Mouse (Mus musculus) CH12.LX (cell line): Measurements from ENCODE around the gene Eif3k. TPM values are rescaled to one million over a fixed set of nuclear protein-coding genes. Genes with fewer than 3 reads are reported as not detected.

Experiments used
- DNase-seq: peaks from one replicate; pipeline ENCODE4 v3.0.0-alpha.2; 2013; ENCODE audit errors: extremely low read depth
- H3K27ac ChIP-seq: 2 replicates; pipeline ENCODE4 v1.5.1; 2012; ENCODE audit warnings: low read depth, mild to moderate bottlenecking, control low read depth, moderate library complexity; ENCODE audit not compliant: insufficient read depth
- H3K27me3 ChIP-seq: replicated peaks from 2 replicates; pipeline ENCODE3; 2012; ENCODE audit warnings: inconsistent platforms
- H3K36me3 ChIP-seq, 2 experiments: replicated peaks in 1 of 2; 2 replicates each; pipeline versions ENCODE3 to v1.6.1; 2012; ENCODE audit warnings: inconsistent platforms in 1 of 2, low read length in 1 of 2, mild to moderate bottlenecking in 1 of 2, mixed read lengths in 1 of 2, moderate library complexity in 1 of 2; ENCODE audit not compliant: control insufficient read depth in 1 of 2, insufficient read depth in 1 of 2
- H3K4me1 ChIP-seq, 2 experiments: 2 replicates each; pipeline ENCODE4 v1.6.1; 2012; ENCODE audit warnings: inconsistent platforms in 1 of 2, moderate library complexity in 1 of 2; ENCODE audit not compliant: insufficient read depth in 2 of 2, control insufficient read depth in 1 of 2
- H3K4me2 ChIP-seq: 2 replicates; pipeline ENCODE4 v1.6.1; 2012; ENCODE audit warnings: low read depth, mild to moderate bottlenecking, control low read depth; ENCODE audit not compliant: poor library complexity, insufficient read depth, severe bottlenecking
- H3K4me3 ChIP-seq, 3 experiments: fragments of 150-350 bp in 1 of 3; sonication (generic) in 1 of 3; replicated peaks in 1 of 3; 2 replicates each; pipeline versions ENCODE3 to v1.5.1; 2011 to 2012; ENCODE audit warnings: low read depth in 2 of 3, low read length in 2 of 3, mild to moderate bottlenecking in 2 of 3, moderate library complexity in 2 of 3, control low read depth in 1 of 3, improper control_type of control experiment in 1 of 3, inconsistent platforms in 1 of 3, mixed read lengths in 1 of 3; ENCODE audit not compliant: poor library complexity in 1 of 3
- H3K79me2 ChIP-seq: replicated peaks from 2 replicates; pipeline ENCODE4 v1.6.1; 2012; ENCODE audit warnings: mild to moderate bottlenecking, moderate library complexity; ENCODE audit not compliant: control insufficient read depth, poor library complexity, insufficient read depth, severe bottlenecking; ENCODE audit errors: extremely low read depth
- H3K9ac ChIP-seq: 2 replicates; pipeline ENCODE4 v1.6.1; 2012; ENCODE audit warnings: low read depth, mild to moderate bottlenecking, control low read depth, moderate library complexity; ENCODE audit not compliant: insufficient read depth
- H3K9me3 ChIP-seq: replicated peaks from 2 replicates; pipeline ENCODE3; 2012; ENCODE audit warnings: low read length, inconsistent platforms, mixed read lengths
- BHLHE40 ChIP-seq: IDR thresholded peaks from 2 replicates; pipeline ENCODE4 v1.6.1; 2011; ENCODE audit warnings: mild to moderate bottlenecking, low read depth, low read length, improper control_type of control experiment
- CHD1 ChIP-seq: IDR thresholded peaks from 2 replicates; pipeline ENCODE4 v1.6.1; 2012; ENCODE audit warnings: low read depth, low read length, improper control_type of control experiment, inconsistent platforms
- CHD2 ChIP-seq: IDR thresholded peaks from 2 replicates; pipeline ENCODE4 v1.6.1; 2011; ENCODE audit warnings: low read length, improper control_type of control experiment
- ETS1 ChIP-seq: conservative IDR thresholded peaks from 2 replicates; pipeline ENCODE4 v1.6.1; 2012; ENCODE audit warnings: low read depth, mild to moderate bottlenecking, inconsistent platforms, low read length, improper control_type of control experiment, moderate library complexity
- HCFC1 ChIP-seq: IDR thresholded peaks from 2 replicates; pipeline ENCODE4 v1.6.1; 2012; ENCODE audit warnings: low read depth, mild to moderate bottlenecking, inconsistent platforms, low read length, improper control_type of control experiment
- JUN ChIP-seq: IDR thresholded peaks from 2 replicates; pipeline ENCODE4 v1.6.1; 2011; ENCODE audit warnings: low read depth, mild to moderate bottlenecking, low read length, improper control_type of control experiment, moderate library complexity; ENCODE audit not compliant: insufficient read depth
- KAT2A ChIP-seq: IDR thresholded peaks from 2 replicates; pipeline ENCODE4 v1.6.1; 2012; ENCODE audit warnings: low read length, improper control_type of control experiment, inconsistent platforms; ENCODE audit not compliant: insufficient replicate concordance
- MAX ChIP-seq: IDR thresholded peaks from 2 replicates; pipeline ENCODE4 v1.6.1; 2011; ENCODE audit warnings: low read length, improper control_type of control experiment
- MAZ ChIP-seq: IDR thresholded peaks from 2 replicates; pipeline ENCODE4 v1.6.1; 2012; ENCODE audit warnings: low read depth, mild to moderate bottlenecking, inconsistent platforms, low read length, improper control_type of control experiment, moderate library complexity
- MYC ChIP-seq: IDR thresholded peaks from 2 replicates; pipeline ENCODE4 v1.6.1; 2011; ENCODE audit warnings: low read depth, mild to moderate bottlenecking, improper control_type of control experiment, low read length
- NELFE ChIP-seq: IDR thresholded peaks from 2 replicates; pipeline ENCODE4 v1.6.1; 2011; ENCODE audit warnings: low read depth, low read length, improper control_type of control experiment
- PAX5 ChIP-seq: IDR thresholded peaks from 2 replicates; pipeline ENCODE4 v1.6.1; 2012; ENCODE audit warnings: low read length, inconsistent platforms, mixed read lengths
- SIN3A ChIP-seq: IDR thresholded peaks from 2 replicates; pipeline ENCODE4 v1.6.1; 2012; ENCODE audit warnings: low read length, improper control_type of control experiment, inconsistent platforms
- TBP ChIP-seq: conservative IDR thresholded peaks from 2 replicates; pipeline ENCODE4 v1.6.1; 2011; ENCODE audit warnings: low read depth, low read length, improper control_type of control experiment
- UBTF ChIP-seq: IDR thresholded peaks from 2 replicates; pipeline ENCODE4 v1.6.1; 2012; ENCODE audit warnings: low read depth, mild to moderate bottlenecking, inconsistent platforms, low read length, improper control_type of control experiment, moderate library complexity
- USF2 ChIP-seq: conservative IDR thresholded peaks from 2 replicates; pipeline ENCODE4 v1.6.1; 2011; ENCODE audit warnings: low read depth, low read length, improper control_type of control experiment
- ZKSCAN1 ChIP-seq: IDR thresholded peaks from 2 replicates; pipeline ENCODE4 v1.6.1; 2012; ENCODE audit warnings: low read depth, inconsistent platforms, low read length, improper control_type of control experiment, borderline replicate concordance
- dilution Hi-C: fragments of 300-500 bp; cut with MboI; formaldehyde crosslinking; loops from 2 replicates; pipeline ENCODE4 v1.14.3; 2020; ENCODE audit warnings: low sequenced_read_pairs; ENCODE audit not compliant: extremely low pct_unique_long_range_greater_than_20kb, extremely low pct_ligation_motif_present
- in situ Hi-C: fragments of 300-500 bp; cut with MboI; formaldehyde crosslinking; loops from 3 replicates; pipeline ENCODE4 v1.14.3; 2019; ENCODE audit warnings: low sequenced_read_pairs, low pct_ligation_motif_present, low pct_unique_long_range_greater_than_20kb, mixed read lengths
- polyA plus RNA-seq: library from polyadenylated mRNA; unstranded; fragments of >175 nt; gene quantifications from 2 replicates; pipeline ENCODE4 v1.2.1, GENCODE M21; 2012; ENCODE audit warnings: low read depth; ENCODE audit not compliant: insufficient read length
- total RNA-seq, 2 experiments: library from RNA; depleted of rRNA; stranded (reverse); fragments of 300-350 nt in 1 of 2; fragments of >200 nt in 1 of 2; gene quantifications; 2 replicates each; pipeline ENCODE4 v1.2.3; 2012 to 2014

Gene Eif3k
- total and polyA plus RNA-seq, 3 experiments = 513 to 658 (median 584) TPM

GRCm38 (mm10) chr7:29029690-29030656 is 48.3 kb upstream of the Eif3k start:
- H3K27ac ChIP-seq = no peak overlapping the region
- H3K4me2 ChIP-seq = no peak overlapping the region
- in situ Hi-C loops = loop anchor here (25.0 kb wide), 1 partner anchor 243 kb away; the partner anchor contains the start of gene Rinl

DNA sequence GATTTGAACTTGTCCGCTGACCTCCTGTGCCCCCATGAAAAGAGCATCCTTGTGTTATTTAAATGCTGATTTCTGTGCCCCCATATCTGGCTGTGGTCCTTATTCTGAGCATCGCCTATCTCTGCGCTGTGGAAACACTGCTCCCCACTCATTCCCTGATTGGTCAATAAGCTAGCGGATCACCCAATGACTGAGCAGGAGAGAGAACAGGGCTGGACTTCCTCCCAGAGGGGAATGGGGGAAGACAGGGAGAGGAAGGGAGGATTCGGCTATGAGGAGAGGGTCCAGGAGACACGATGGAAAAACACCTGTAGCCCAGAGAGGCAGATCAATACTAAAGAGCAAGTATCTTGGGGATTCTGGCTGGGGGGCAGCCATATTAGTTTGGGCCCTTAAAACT is 47.1 kb upstream of the Eif3k start:
- no peak for TF ChIP-seq MAX
- TF ChIP-seq ETS1 = no peak
- no peak for TF ChIP-seq CHD1
- TF ChIP-seq HCFC1 = no peak
- TF ChIP-seq USF2 = no peak
- TF ChIP-seq UBTF = no peak
- no peak for TF ChIP-seq SIN3A
- no peak for TF ChIP-seq MAZ
- TF ChIP-seq MYC = no peak
- TF ChIP-seq BHLHE40 = no peak
- TF ChIP-seq JUN = no peak
- TF ChIP-seq CHD2 = no peak
- no peak for TF ChIP-seq PAX5
- TF ChIP-seq KAT2A = no peak
- TF ChIP-seq, all 38 proteins: peak for 0
- Histone ChIP-seq H3K4me2 (no peak overlapping the region), H3K4me1 (peaks cover 11 to 40% of the 10 kb centered on the region in 2 experiments), H3K4me3 (no peak overlapping the region), H3K9ac (no peak overlapping the region), H3K27ac (no peak overlapping the region), H3K27me3 (no peaks in the 10 kb centered on the region), H3K36me3 (peaks cover 0 to 4% of the 10 kb centered on the region in 2 experiments), H3K9me3 (peaks cover 2% of the 10 kb centered on the region), H3K79me2 (no peaks in the 10 kb centered on the region)
- dilution Hi-C loops = no loop called here
- in situ Hi-C loops = loop anchor here (25.0 kb wide), 1 partner anchor 241 kb away; the partner anchor contains the start of gene Rinl
- DNase-seq = no peak

More at GRCm38 (mm10) chr7:29029690-29030656, 48.3 kb upstream of the Eif3k start:
- dilution Hi-C loops = no loop called here
- H3K4me1 ChIP-seq = peaks cover 9 to 28% of the 10 kb centered on the region in 2 experiments
- H3K9ac ChIP-seq = no peak overlapping the region
- H3K79me2 ChIP-seq = no peaks in the 10 kb centered on the region
- no peaks in the 10 kb centered on the region for H3K27me3 ChIP-seq
- H3K36me3 ChIP-seq = peaks cover 0 to 1% of the 10 kb centered on the region in 2 experiments
- H3K4me3 ChIP-seq = no peak overlapping the region
- H3K9me3 ChIP-seq = peaks cover 2% of the 10 kb centered on the region
- no peak for DNase-seq
- no peak for TF ChIP-seq ZKSCAN1
- no peak for TF ChIP-seq TBP
- no peak for TF ChIP-seq USF2
- TF ChIP-seq NELFE = no peak
- TF ChIP-seq, all 38 proteins: peak for 0
